Mouse (Mus musculus) liver, postnatal 0 days (tissue): ENCODE measurements around the gene Zfp346. TPM values are rescaled to one million over a fixed set of nuclear protein-coding genes. Genes with fewer than 3 reads are reported as not detected.

Experiments
- ATAC-seq: fragments of 200-750 bp; cut with Nextera tagmentation; 2 replicates; pipeline ENCODE4 v1.8.0; 2017; ENCODE audit warnings: mild to moderate bottlenecking, moderate library complexity
- DNase-seq: peaks from one replicate; pipeline ENCODE4 v3.0.0-alpha.2; 2016
- H3K27ac ChIP-seq: fragments of 300-500 bp; sonication (generic); 2 replicates; pipeline ENCODE4 v1.5.1; 2014; ENCODE audit warnings: antibody characterized with exemption, moderate library complexity, mild to moderate bottlenecking, low read depth
- H3K27me3 ChIP-seq: fragments of 300-500 bp; sonication (generic); 2 replicates; pipeline ENCODE4 v1.6.1; 2014; ENCODE audit warnings: low read length, control low read depth, mixed read lengths; ENCODE audit not compliant: insufficient read depth
- H3K36me3 ChIP-seq: fragments of 300-500 bp; sonication (generic); replicated peaks from 2 replicates; pipeline ENCODE4 v1.6.1; 2014; ENCODE audit warnings: mild to moderate bottlenecking, control low read depth, low read length, moderate library complexity, mixed read lengths; ENCODE audit not compliant: insufficient read depth
- H3K4me1 ChIP-seq: fragments of 300-500 bp; sonication (generic); 2 replicates; pipeline ENCODE4 v1.6.1; 2014; ENCODE audit warnings: antibody characterized with exemption, mild to moderate bottlenecking, control low read depth; ENCODE audit not compliant: insufficient read depth
- H3K4me2 ChIP-seq: fragments of 300-500 bp; sonication (generic); 2 replicates; pipeline ENCODE4 v1.6.1; 2014; ENCODE audit warnings: low read depth, mild to moderate bottlenecking, low read length, moderate library complexity, mixed read lengths
- H3K4me3 ChIP-seq: fragments of 300-500 bp; sonication (generic); 2 replicates; pipeline ENCODE4 v1.5.1; 2014; ENCODE audit warnings: low read depth, low read length
- H3K9ac ChIP-seq: fragments of 300-500 bp; sonication (generic); replicated peaks from 2 replicates; pipeline ENCODE4 v1.6.1; 2014; ENCODE audit warnings: mild to moderate bottlenecking, moderate library complexity
- H3K9me3 ChIP-seq: fragments of 300-500 bp; sonication (generic); 2 replicates; pipeline ENCODE4 v1.6.1; 2016; ENCODE audit warnings: mild to moderate bottlenecking, control low read depth, low read length, mixed read lengths
- CTCF ChIP-seq: sonication (generic); IDR thresholded peaks from 2 replicates; pipeline ENCODE4 v1.5.1; 2016; ENCODE audit warnings: antibody characterized with exemption, low read depth
- EP300 ChIP-seq: IDR thresholded peaks from 2 replicates; pipeline ENCODE4 v1.6.1; 2016; ENCODE audit warnings: antibody characterized with exemption, low read depth, mild to moderate bottlenecking
- WGBS: fragments of 180-500 bp; shearing (Covaris S2); extraction: QIAGEN DNeasy Blood & Tissue Kit; methylation state at CpG from one replicate; pipeline ENCODE4 v1.1.7; 2014; ENCODE audit not compliant: insufficient replicate concordance; 5-methylcytosine and 5-hydroxymethylcytosine counted together
- polyA plus RNA-seq: library from polyadenylated mRNA; unstranded; fragments of >200 nt; fragmentation: Nextera tagmentation; extraction: Ambion mirVana; gene quantifications from 2 replicates; pipeline ENCODE4 v1.2.1, GENCODE M21; 2015

Gene Zfp346
- polyA plus RNA-seq, 1 experiment from 2014 or later: 3.6 TPM

DNA sequence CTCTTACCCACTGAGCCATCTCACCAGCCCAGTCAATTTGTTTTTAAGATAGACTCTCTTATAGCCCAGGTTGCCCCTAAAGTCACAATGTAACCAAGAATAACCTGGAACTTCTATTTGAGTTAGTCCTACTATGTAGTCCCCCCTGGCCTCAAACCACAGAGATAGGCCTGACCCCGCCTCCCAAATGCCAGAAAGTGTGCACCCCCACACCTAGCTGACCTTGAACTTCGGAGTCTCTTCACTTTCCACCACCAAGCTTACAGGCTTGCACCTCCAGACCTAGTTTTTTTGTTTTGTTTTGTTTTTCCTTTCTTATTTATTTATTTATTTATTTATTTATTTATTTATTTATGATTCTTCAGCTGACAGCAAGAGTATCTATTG lies 76.7 kb downstream of the Zfp346 start:
- H3K9me3 ChIP-seq: no peaks in the 10 kb centered on the region
- ATAC-seq (no peak), DNase-seq (no peak)
- WGBS: 53% methylated on average over 2 of the region's 2 CpGs
- no peaks in the 10 kb centered on the region for H3K36me3 ChIP-seq
- H3K4me1 ChIP-seq: peaks cover 10% of the 10 kb centered on the region
- H3K27me3 ChIP-seq: no peaks in the 10 kb centered on the region
- TF ChIP-seq EP300 (no peak), CTCF (no peak)
- peak overlapping the region; percentile 68 for H3K4me2 ChIP-seq
- H3K27ac ChIP-seq: peak overlapping the region; percentile 81
- peak overlapping the region; percentile 37; the same call in 1 of the 2 replicates for H3K4me3 ChIP-seq
- peak overlapping the region; percentile 54; the same call in 1 of the 2 replicates for H3K9ac ChIP-seq

DNA sequence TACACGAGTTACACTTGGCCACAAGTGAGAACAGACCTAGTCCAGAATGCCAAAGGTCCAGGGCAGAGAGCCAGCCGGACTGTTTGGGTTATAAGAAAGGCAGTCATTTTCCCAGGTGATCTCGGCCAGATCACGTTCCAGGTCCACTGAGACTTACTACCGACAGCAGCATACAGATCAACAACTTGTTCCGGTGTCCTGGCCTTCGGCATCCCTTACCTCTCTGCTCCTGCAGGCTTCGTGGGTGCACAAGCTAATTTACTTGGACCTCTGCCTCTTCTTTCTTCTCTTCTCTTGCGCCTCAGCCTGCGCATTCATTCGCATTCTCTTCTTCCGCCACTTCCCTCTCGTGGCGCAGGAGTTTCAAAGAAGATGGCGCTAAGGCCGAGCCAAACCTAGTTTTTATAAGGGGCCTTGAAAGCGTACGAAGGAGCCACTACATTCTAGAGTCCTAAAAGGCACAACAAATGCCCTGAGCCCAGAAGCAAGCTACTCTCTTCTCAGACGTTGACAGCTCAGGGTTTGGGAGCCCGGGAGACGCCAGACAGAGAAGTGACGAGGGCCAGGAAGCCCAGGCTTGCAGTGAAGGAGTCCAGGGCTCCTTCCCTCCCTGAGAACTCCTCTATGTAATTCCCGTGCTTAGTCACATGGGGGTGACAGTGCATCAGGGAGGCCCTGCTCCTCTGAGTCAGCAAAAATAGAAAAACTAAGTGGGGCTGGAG lies 77.2 kb downstream of the Zfp346 start:
- peak; percentile 69 for DNase-seq
- peak; percentile 89 for ATAC-seq
- TF ChIP-seq EP300 (no peak), CTCF (peak; percentile 84)
- no peaks in the 10 kb centered on the region for H3K27me3 ChIP-seq
- no peaks in the 10 kb centered on the region for H3K9me3 ChIP-seq
- H3K36me3 ChIP-seq: no peaks in the 10 kb centered on the region
- peak overlapping the region; percentile 37 for H3K4me3 ChIP-seq
- peak overlapping the region; percentile 81 for H3K27ac ChIP-seq
- peaks cover 10% of the 10 kb centered on the region for H3K4me1 ChIP-seq
- H3K4me2 ChIP-seq: peak overlapping the region; percentile 68
- 9% methylated on average over 23 of the region's 23 CpGs for WGBS
- H3K9ac ChIP-seq: peak overlapping the region; percentile 54

DNA sequence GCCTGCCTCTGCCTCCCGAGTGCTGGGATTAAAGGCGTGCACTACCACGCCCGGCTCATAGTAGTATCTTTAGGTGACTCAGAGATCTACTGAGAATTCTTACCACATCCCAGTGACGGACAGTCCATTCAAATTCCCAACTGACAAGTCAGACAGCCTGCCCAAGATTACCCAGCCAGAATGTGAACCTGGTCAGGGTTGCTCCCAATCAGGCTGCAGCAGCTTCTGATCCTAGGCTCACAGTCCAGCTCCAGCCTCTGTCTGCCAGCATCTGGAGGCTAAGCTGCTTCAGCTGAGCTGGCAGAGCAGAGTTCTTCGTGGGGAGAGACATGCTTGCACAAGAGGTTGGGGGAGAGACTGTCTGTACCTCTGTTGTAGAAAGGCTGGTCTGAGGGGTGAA lies 78.3 kb downstream of the Zfp346 start:
- H3K27ac ChIP-seq: 0 out of 2 replicates have a peak overlapping the region, but pooled peaks have one; percentile 4
- no peaks in the 10 kb centered on the region for H3K9me3 ChIP-seq
- 76% methylated on average over 6 of the region's 6 CpGs for WGBS
- H3K4me3 ChIP-seq: no peak overlapping the region
- DNase-seq (no peak), ATAC-seq (peak; percentile 12; the same call in 1 of the 2 replicates)
- peaks cover 10% of the 10 kb centered on the region for H3K4me1 ChIP-seq
- TF ChIP-seq EP300 (no peak), CTCF (no peak)
- no peaks in the 10 kb centered on the region for H3K36me3 ChIP-seq
- peak overlapping the region; percentile 18; the same call in 1 of the 2 replicates for H3K9ac ChIP-seq
- H3K27me3 ChIP-seq: no peaks in the 10 kb centered on the region
- H3K4me2 ChIP-seq: no peak overlapping the region

Other genes starting within 250 kb of the Zfp346 start
- 0.55 and 0.56 TPM in 2 replicates for gene Unc5a, start 155.9 kb upstream of the Zfp346 start, polyA plus RNA-seq
- gene Hk3, start 83.9 kb upstream of the Zfp346 start, polyA plus RNA-seq: 5.2 and 6.5 TPM in 2 replicates
- 12.1 TPM in 2 replicates for gene Uimc1, start 5.0 kb upstream of the Zfp346 start, polyA plus RNA-seq
- not detected in 2 replicates for gene Gm17617, start 28.2 kb downstream of the Zfp346 start, polyA plus RNA-seq
- 4.9 and 5.1 TPM in 2 replicates for gene Fgfr4, start 47.3 kb downstream of the Zfp346 start, polyA plus RNA-seq
- gene Nsd1, start 104.5 kb downstream of the Zfp346 start, polyA plus RNA-seq: 18.6 and 20.6 TPM in 2 replicates
- 196 and 213 TPM in 2 replicates for gene Prelid1, start 215.2 kb downstream of the Zfp346 start, polyA plus RNA-seq
- gene Rab24, start 216.6 kb downstream of the Zfp346 start, polyA plus RNA-seq: 38.7 and 39.6 TPM in 2 replicates
- gene Mxd3, start 224.5 kb downstream of the Zfp346 start, polyA plus RNA-seq: 14.0 and 15.9 TPM in 2 replicates